Mouse (Mus musculus): Measurements from ENCODE around the gene Rgs10. TPM values are rescaled to one million over a fixed set of nuclear protein-coding genes. Genes with fewer than 3 reads are reported as not detected.

Gene Rgs10
- polyA plus RNA-seq, 1 experiment from 2014 or later: 13.8 TPM

GRCm38 (mm10) chr7:128365096-128365715, 53.4 kb downstream of the Rgs10 start:
- Histone ChIP-seq H3K9ac (no peak overlapping the region), H3K36me3 (no peaks in the 10 kb centered on the region), H3K27ac (no peak overlapping the region), H3K4me2 (no peak overlapping the region), H3K4me1 (no peaks in the 10 kb centered on the region), H3K27me3 (no peaks in the 10 kb centered on the region), H3K9me3 (no peaks in the 10 kb centered on the region), H3K4me3 (no peak overlapping the region)
- WGBS: 64% methylated on average over 4 of the region's 4 CpGs
- no peak for ATAC-seq (ENCODE audit: insufficient number of reproducible peaks, low FRiP score, low TSS enrichment, low read depth)

GRCm38 (mm10) chr7:128364526-128364925, 54.0 kb downstream of the Rgs10 start:
- no peak overlapping the region for H3K27ac ChIP-seq
- ATAC-seq (ENCODE audit: insufficient number of reproducible peaks, low FRiP score, low TSS enrichment, low read depth): no peak
- WGBS: 86% methylated on average over 11 of the region's 11 CpGs
- H3K4me1 ChIP-seq: no peaks in the 10 kb centered on the region
- H3K4me3 ChIP-seq: no peak overlapping the region
- H3K4me2 ChIP-seq: no peak overlapping the region
- no peaks in the 10 kb centered on the region for H3K27me3 ChIP-seq
- no peak overlapping the region for H3K9ac ChIP-seq
- no peaks in the 10 kb centered on the region for H3K36me3 ChIP-seq
- no peaks in the 10 kb centered on the region for H3K9me3 ChIP-seq

- Histone ChIP-seq H3K27me3 (no peaks in the 10 kb centered on the region), H3K9ac (no peak overlapping the region), H3K9me3 (no peaks in the 10 kb centered on the region), H3K36me3 (no peaks in the 10 kb centered on the region), H3K27ac (no peak overlapping the region), H3K4me2 (no peak overlapping the region), H3K4me3 (no peak overlapping the region), H3K4me1 (no peaks in the 10 kb centered on the region)
- ATAC-seq (ENCODE audit: insufficient number of reproducible peaks, low FRiP score, low TSS enrichment, low read depth): no peak
- 52% methylated on average over 10 of the region's 10 CpGs for WGBS
These were observed 54.8 kb downstream of the Rgs10 start for GRCm38 (mm10) chr7:128363806-128364205.

DNA sequence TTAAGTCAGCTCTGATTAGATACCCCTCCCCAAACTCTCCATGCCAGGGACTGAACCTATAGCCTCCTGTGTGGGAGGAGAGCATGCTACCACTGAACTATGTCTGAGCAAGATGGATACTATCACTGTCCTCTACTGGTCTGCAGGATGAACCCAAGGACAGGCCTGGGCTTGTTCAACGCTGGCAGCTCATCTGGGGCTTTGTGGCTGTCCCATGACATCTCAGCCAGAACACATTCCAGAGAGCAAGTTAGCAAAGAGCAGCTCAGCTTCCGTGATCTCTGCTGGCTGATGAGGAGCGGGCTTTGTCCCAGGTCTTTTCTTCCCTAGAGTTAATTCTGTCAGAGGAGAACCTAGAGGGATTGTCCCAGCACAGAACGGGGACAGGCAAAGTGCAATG, 55.6 kb downstream of the Rgs10 start:
- no peaks in the 10 kb centered on the region for H3K4me1 ChIP-seq
- H3K27me3 ChIP-seq: no peaks in the 10 kb centered on the region
- H3K36me3 ChIP-seq: no peaks in the 10 kb centered on the region
- ATAC-seq (ENCODE audit: insufficient number of reproducible peaks, low FRiP score, low TSS enrichment, low read depth): no peak
- H3K9me3 ChIP-seq: no peaks in the 10 kb centered on the region
- 75% methylated on average over 4 of the region's 4 CpGs for WGBS
- no peak overlapping the region for H3K9ac ChIP-seq
- no peak overlapping the region for H3K4me2 ChIP-seq
- H3K27ac ChIP-seq: no peak overlapping the region
- no peak overlapping the region for H3K4me3 ChIP-seq

DNA sequence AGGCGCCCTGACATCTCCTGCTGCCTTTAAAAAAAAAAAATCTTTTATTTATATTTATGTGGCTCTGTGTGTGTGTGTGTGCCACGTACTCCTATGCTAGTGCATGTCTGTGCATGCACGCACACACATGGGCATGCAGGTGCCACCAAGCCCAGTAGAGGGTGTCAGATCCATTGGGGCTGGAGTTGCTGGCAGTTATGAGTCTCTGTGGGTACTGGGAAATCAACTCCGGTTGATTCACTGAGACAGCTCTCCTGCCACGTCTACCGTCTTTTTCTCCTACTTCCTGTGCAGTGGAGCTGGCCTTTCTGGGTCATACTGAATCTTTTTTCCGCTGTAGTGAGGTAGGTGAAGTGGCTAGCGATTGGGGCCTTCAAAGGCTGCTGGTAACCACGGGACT, 58.8 kb downstream of the Rgs10 start:
- H3K4me1 ChIP-seq: no peaks in the 10 kb centered on the region
- H3K27me3 ChIP-seq: no peaks in the 10 kb centered on the region
- ATAC-seq (ENCODE audit: insufficient number of reproducible peaks, low FRiP score, low TSS enrichment, low read depth): no peak
- 76% methylated on average over 9 of the region's 9 CpGs for WGBS
- no peaks in the 10 kb centered on the region for H3K9me3 ChIP-seq
- H3K36me3 ChIP-seq: no peaks in the 10 kb centered on the region
- H3K4me2 ChIP-seq: no peak overlapping the region
- no peak overlapping the region for H3K4me3 ChIP-seq
- H3K9ac ChIP-seq: no peak overlapping the region
- no peak overlapping the region for H3K27ac ChIP-seq

DNA sequence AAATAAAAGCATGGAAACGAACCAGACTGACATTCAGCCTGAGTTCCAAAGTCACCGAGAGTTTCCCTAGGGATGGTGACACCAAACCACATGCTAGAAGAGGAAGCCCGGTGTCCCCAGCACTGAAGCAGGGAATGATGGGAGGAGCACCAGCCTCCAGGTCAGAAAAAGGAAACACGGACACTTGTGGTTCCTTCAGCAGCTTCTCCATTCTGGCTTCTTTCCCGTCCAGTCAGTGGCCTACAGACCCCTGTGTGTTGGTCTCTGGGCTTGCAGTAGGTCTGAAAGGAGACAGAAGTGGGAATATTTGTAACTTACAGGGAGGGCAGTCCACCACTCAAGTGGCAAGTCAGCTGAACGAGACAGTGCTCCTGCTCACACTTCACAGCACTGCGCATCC, 59.4 kb downstream of the Rgs10 start:
- Histone ChIP-seq H3K9me3 (no peaks in the 10 kb centered on the region), H3K27ac (no peak overlapping the region), H3K36me3 (no peaks in the 10 kb centered on the region), H3K27me3 (no peaks in the 10 kb centered on the region), H3K4me1 (no peaks in the 10 kb centered on the region), H3K4me3 (no peak overlapping the region), H3K4me2 (no peak overlapping the region), H3K9ac (no peak overlapping the region)
- 68% methylated on average over 7 of the region's 7 CpGs for WGBS
- no peak for ATAC-seq (ENCODE audit: insufficient number of reproducible peaks, low FRiP score, low TSS enrichment, low read depth)

DNA sequence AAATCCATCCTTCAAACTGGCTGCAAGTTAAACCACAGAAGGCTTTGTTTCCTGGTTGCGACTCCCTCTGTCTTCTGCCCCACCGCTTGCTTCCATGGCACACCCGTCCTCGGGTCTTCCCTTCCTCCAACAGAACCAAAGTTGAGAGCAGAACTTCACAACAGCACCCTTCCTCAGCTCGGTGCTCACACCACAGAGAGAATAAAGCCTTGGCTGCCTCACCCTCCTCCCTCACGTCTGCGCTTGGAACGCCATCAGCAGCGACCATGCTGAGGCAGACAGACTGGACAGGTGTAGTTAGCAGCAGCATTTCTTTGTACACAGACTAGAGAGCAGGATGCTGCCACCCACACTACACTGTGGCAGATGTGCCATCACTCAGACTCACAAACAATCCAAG, 59.8 kb downstream of the Rgs10 start:
- no peak overlapping the region for H3K4me2 ChIP-seq
- H3K9me3 ChIP-seq: no peaks in the 10 kb centered on the region
- no peak overlapping the region for H3K9ac ChIP-seq
- no peaks in the 10 kb centered on the region for H3K4me1 ChIP-seq
- H3K4me3 ChIP-seq: no peak overlapping the region
- WGBS: 77% methylated on average over 9 of the region's 9 CpGs
- H3K36me3 ChIP-seq: no peaks in the 10 kb centered on the region
- ATAC-seq (ENCODE audit: insufficient number of reproducible peaks, low FRiP score, low TSS enrichment, low read depth): no peak
- H3K27me3 ChIP-seq: no peaks in the 10 kb centered on the region
- no peak overlapping the region for H3K27ac ChIP-seq

GRCm38 (mm10) chr7:128356868-128357755, 61.4 kb downstream of the Rgs10 start:
- Histone ChIP-seq H3K36me3 (no peaks in the 10 kb centered on the region), H3K9me3 (no peaks in the 10 kb centered on the region), H3K27me3 (no peaks in the 10 kb centered on the region), H3K4me2 (no peak overlapping the region), H3K4me3 (no peak overlapping the region), H3K4me1 (no peaks in the 10 kb centered on the region), H3K27ac (no peak overlapping the region), H3K9ac (no peak overlapping the region)
- no peak for ATAC-seq (ENCODE audit: insufficient number of reproducible peaks, low FRiP score, low TSS enrichment, low read depth)
- 71% methylated on average over 9 of the region's 9 CpGs for WGBS

DNA sequence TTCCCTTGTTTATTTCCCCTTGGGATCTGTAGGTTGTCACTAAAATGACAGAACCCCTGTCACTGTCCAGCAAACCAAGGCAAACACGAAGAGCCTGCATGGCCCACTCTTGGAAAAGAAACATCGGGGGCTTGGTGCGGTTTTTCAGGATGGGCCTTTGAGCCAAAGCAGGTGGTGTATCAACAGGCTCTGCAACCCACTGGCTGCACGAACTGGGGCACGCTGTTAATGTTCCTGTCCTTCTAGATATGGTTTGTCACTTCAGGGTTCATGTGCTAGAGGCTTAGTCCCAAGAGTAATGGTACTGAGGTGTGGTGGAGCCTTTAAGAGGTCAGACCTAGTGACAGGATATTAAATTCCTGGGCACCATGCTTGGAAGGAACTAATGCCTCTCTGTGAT, 63.1 kb downstream of the Rgs10 start:
- no peak overlapping the region for H3K9ac ChIP-seq
- no peaks in the 10 kb centered on the region for H3K27me3 ChIP-seq
- H3K27ac ChIP-seq: no peak overlapping the region
- H3K9me3 ChIP-seq: no peaks in the 10 kb centered on the region
- WGBS: 87% methylated on average over 5 of the region's 5 CpGs
- no peak for ATAC-seq (ENCODE audit: insufficient number of reproducible peaks, low FRiP score, low TSS enrichment, low read depth)
- H3K4me2 ChIP-seq: no peak overlapping the region
- no peaks in the 10 kb centered on the region for H3K4me1 ChIP-seq
- no peaks in the 10 kb centered on the region for H3K36me3 ChIP-seq
- H3K4me3 ChIP-seq: no peak overlapping the region

GRCm38 (mm10) chr7:128352721-128353120, 65.8 kb downstream of the Rgs10 start:
- Histone ChIP-seq H3K9ac (no peak overlapping the region), H3K4me1 (no peaks in the 10 kb centered on the region), H3K27me3 (no peaks in the 10 kb centered on the region), H3K9me3 (no peaks in the 10 kb centered on the region), H3K27ac (no peak overlapping the region), H3K4me2 (no peak overlapping the region), H3K4me3 (no peak overlapping the region), H3K36me3 (no peaks in the 10 kb centered on the region)
- 70% methylated on average over 3 of the region's 3 CpGs for WGBS
- ATAC-seq (ENCODE audit: insufficient number of reproducible peaks, low FRiP score, low TSS enrichment, low read depth): no peak

- no peak for ATAC-seq (ENCODE audit: insufficient number of reproducible peaks, low FRiP score, low TSS enrichment, low read depth)
- H3K9me3 ChIP-seq: no peaks in the 10 kb centered on the region
- 73% methylated on average over 5 of the region's 5 CpGs for WGBS
These were observed 67.4 kb downstream of the Rgs10 start for GRCm38 (mm10) chr7:128351176-128351575.

GRCm38 (mm10) chr7:128350316-128350715, 68.2 kb downstream of the Rgs10 start:
- H3K4me3 ChIP-seq: no peak overlapping the region
- 85% methylated on average over 7 of the region's 7 CpGs for WGBS
- no peak overlapping the region for H3K4me2 ChIP-seq
- H3K9me3 ChIP-seq: no peaks in the 10 kb centered on the region
- H3K27ac ChIP-seq: no peak overlapping the region
- no peaks in the 10 kb centered on the region for H3K4me1 ChIP-seq
- no peak overlapping the region for H3K9ac ChIP-seq
- H3K36me3 ChIP-seq: no peaks in the 10 kb centered on the region
- ATAC-seq (ENCODE audit: insufficient number of reproducible peaks, low FRiP score, low TSS enrichment, low read depth): no peak
- no peaks in the 10 kb centered on the region; the same call in 1 of the 2 replicates for H3K27me3 ChIP-seq

More at GRCm38 (mm10) chr7:128351176-128351575, 67.4 kb downstream of the Rgs10 start:
- no peaks in the 10 kb centered on the region for H3K36me3 ChIP-seq
- no peak overlapping the region for H3K9ac ChIP-seq
- H3K4me3 ChIP-seq: no peak overlapping the region
- H3K4me1 ChIP-seq: no peaks in the 10 kb centered on the region
- H3K27me3 ChIP-seq: no peaks in the 10 kb centered on the region; the same call in 1 of the 2 replicates
- H3K4me2 ChIP-seq: no peak overlapping the region
- H3K27ac ChIP-seq: no peak overlapping the region

Measured in limb, embryonic 15.5 days (tissue).